Mouse (Mus musculus) right cerebral cortex, adult 18-20 months (tissue): ENCODE measurements around the gene Polr2e.
A peak's percentile ranks its signal among the peaks of the same experiment; 100 is the strongest.

Experiments used
- DNase-seq: peaks from one replicate; pipeline ENCODE4 v3.0.0; 2022; ENCODE audit warnings: mixed read lengths

The Polr2e gene

DNA sequence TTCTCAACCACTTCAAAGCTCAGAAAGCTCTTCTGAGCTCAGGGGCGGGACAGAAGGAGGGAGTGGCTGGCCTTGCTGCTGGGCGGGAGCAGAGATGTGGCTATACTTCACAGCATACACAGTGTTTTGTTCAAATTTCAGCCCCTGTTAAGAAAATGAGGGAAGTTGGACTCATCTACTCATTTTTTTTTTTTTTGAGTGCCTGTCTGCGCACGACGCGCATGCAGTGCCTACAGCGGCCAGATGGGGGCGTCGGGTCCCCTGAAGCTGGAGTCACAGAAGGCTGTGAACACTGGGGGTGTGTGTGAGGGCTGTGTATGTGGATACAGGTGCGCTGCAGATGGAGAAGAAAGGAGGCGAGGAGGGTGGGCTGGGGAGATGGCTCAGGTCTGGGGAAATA is 52.6 kb downstream of the Polr2e start:
- DNase-seq, result peak; percentile 80

GRCm38 (mm10) chr10:79986232-79986878 is 53.2 kb downstream of the Polr2e start:
- DNase-seq, result no peak
